Mouse (Mus musculus): ENCODE measurements at regions not wholly inside any gene's neighbourhood (a gene's known extent, or its start where the extent isn't known, plus 50 kb on each side); places are given as distances from the start of the nearest gene placed in this dataset.

DNA sequence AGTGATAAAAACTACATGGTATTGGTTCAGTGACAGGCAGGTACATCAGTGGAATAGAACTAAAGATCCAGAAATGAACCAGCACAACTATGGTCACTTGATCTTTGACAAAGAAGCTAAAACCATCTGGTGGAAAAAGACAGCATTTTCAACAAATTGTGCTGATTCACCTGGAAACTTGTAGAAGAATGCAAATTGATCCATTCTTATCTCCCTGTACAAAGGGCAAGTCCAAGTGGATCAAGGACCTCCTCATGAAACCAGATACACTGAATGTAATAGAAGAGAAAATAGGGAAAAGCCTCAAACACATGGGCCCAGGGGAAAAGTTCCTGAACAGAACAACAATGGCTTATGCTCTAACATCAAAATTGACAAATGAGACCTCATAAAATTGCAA, 194.8 kb upstream of the Mgat4c start:
- no peak for DNase-seq (ENCODE audit: low read depth, low spot score)

DNA sequence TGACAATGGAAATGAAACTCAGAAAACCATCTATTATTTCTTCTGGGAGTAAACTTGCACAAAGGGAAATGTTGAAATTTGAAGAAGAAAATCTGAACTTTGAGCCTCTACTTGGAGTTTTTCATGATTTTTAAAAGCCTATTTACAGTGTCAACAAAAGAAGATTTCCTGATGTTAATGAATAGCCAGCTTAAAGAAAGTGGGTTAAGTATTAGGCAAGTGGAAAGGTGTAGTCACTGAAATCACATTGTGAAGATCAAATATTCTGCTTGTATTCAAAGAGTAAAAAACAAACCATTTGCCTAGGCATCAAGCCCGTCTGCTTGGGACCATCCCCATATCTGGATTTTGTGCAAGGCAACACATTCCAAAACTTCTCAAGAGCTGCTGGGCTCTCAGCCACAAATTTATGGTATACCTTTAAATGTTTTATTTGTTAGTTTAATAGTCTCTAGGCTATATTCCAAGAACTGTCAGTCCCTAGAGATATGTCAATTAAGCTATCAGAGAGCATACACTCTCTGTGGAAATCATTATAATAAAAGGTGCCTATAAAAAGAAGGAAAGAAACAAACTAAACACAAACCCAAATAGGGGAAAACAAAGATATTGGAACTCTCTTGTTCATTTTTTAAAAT, 190.8 kb upstream of the Mgat4c start:
- DNase-seq (ENCODE audit: low read depth, low spot score): no peak

GRCm38 (mm10) chr10:101515087-101515486, 166.2 kb upstream of the Mgat4c start:
- no peak for DNase-seq (ENCODE audit: low read depth, low spot score)

GRCm38 (mm10) chr10:101516930-101517329, 164.4 kb upstream of the Mgat4c start:
- DNase-seq (ENCODE audit: low read depth, low spot score): peak; percentile 52

DNA sequence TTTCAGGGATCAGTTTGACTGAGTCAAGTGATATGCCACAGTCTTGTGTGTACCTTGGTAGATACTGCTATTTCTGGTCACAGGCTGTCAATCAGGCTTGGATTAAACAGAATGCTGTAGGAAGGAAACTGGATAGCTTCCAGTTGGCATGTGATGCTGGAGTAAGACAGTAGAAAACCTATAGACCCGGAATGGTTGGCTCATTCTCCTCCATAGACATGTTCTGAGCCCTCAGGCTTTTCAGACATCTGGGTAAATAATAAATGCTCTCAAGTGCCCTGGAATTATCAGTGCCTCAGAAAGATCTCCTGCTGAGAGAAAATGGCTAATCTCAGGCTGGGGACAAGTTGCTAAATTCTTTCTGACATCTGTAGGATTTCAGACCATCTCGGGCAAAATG, 149.0 kb upstream of the Mgat4c start:
- no peak for DNase-seq (ENCODE audit: low read depth, low spot score)

DNA sequence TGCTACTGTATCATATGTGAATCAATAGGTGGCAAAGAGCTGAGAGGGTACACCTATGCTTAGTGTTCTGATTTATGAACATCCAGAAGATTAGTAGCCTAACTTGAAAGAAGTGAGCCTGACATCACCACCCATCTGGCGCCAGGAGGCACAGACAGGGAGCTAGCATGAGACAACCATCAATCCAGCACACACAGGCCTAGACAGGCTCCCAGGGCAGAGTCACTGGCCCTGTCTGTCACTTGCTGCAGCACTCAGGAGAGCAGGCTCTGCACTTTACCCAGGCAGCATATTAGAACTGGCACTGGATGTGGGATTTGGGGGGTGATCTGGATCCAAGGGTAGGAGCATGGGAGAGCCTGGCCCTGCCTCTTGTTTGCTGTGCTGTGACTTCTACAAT, 137.1 kb upstream of the Mgat4c start:
- no peak for DNase-seq (ENCODE audit: low read depth, low spot score)

DNA sequence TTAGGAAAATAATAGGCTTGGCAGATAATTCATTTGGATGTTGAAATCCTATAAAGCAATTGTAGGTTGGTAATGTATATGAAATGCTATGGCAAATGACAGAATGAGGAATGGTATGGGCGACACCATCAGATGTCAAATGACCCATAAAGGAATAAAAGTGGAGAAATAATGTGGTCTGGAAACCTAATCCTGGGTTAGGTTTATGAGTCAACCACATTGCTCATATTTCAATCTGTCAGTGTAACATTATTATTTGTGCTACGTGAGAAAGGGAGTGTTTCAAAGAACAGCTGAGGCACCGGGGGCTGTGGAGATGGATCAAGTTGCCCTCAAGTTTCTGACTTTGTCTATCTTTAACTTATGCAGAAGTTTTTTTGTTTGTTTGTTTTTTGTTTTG, 130.6 kb upstream of the Mgat4c start:
- DNase-seq (ENCODE audit: low read depth, low spot score): no peak

All from brain, embryonic 18.5 days (tissue).